Comparison of ENCODE assay signal across 9 mouse cellular contexts in genomic region chr14:62457420-62458181, GRCm38 (mm10). TPM values are rescaled to one million over a fixed set of nuclear protein-coding genes. Genes with fewer than 3 reads are reported as not detected.
DNase-seq lines count a peak whose midpoint lies in the region; ATAC-seq lines count a peak whose summit lies in the region.
"Had no signal": no experiment of that assay in that cellular context is flagged by ENCODE, and none has a peak within 500 bp of the region (broad histone marks: within the 10 kb centered on the region; RNA-seq: fewer than 3 reads in every experiment).

No protein-coding gene starts in this region.

- 18% methylated on average over 22 of the region's 22 CpGs for WGBS in hindbrain, embryonic 14.5 days

- peak overlapping the region; percentile 30 for H3K4me2 ChIP-seq in hindbrain, embryonic 14.5 days (replicated peaks)

- H3K9me3 ChIP-seq in hindbrain, embryonic 14.5 days (ENCODE audit: control insufficient read depth, low read length), result no peaks in the 10 kb centered on the region

- peak overlapping the region; percentile 17; the same call in 1 of the 2 replicates for H3K9ac ChIP-seq in hindbrain, embryonic 14.5 days

- H3K27ac ChIP-seq in hindbrain, embryonic 14.5 days, result no peak overlapping the region

- H3K27me3 ChIP-seq in hindbrain, embryonic 14.5 days (ENCODE audit: control insufficient read depth, insufficient read depth, low read length), result no peaks in the 10 kb centered on the region

- DNase-seq in R1 (ENCODE audit: low read depth, low spot score), result peak; percentile 76
- peak; percentile 96 to 97 for DNase-seq in cerebellum, postnatal 10 days
- DNase-seq in frontal cortex, postnatal 36 days (ENCODE audit: low spot score in 2 of 2), result peak; percentile 89 to 96
- DNase-seq in hindbrain, embryonic 14.5 days (ENCODE audit: low spot score), result peak; percentile 95
- peak; percentile 92 to 94 for DNase-seq in layer of hippocampus, postnatal 14 days (ENCODE audit: low spot score in 2 of 2)
- peak; percentile 90 for DNase-seq in lung, postnatal 36 days
- DNase-seq in retina, embryonic 14.5 days (ENCODE audit: low spot score), result peak; percentile 93
- DNase-seq in thymus, postnatal 36 days, result peak; percentile 81 to 84

- H3K4me1 ChIP-seq in hindbrain, embryonic 14.5 days (replicated peaks; ENCODE audit: control insufficient read depth, insufficient read depth, low read length), result peaks cover 10% of the 10 kb centered on the region; the same call in 1 of the 2 replicates

- H3K36me3 ChIP-seq in hindbrain, embryonic 14.5 days (replicated peaks; ENCODE audit: control insufficient read depth, insufficient read depth), result no peaks in the 10 kb centered on the region

- no peak overlapping the region for H3K4me3 ChIP-seq in hindbrain, embryonic 14.5 days (replicated peaks; ENCODE audit: low read length)

- peak; percentile 69 for ATAC-seq in hindbrain, embryonic 14.5 days (ENCODE audit: low FRiP score)

RNA-seq across cellular contexts. Expression of gene Gucy1b2, which starts 1.5 kb away (rescaled TPM):
- polyA plus RNA-seq in hindbrain, embryonic 14.5 days (2014; fragmentation: Nextera tagmentation; extraction: Ambion mirVana), result 0.41 and 0.50 TPM in 2 replicates
- total RNA-seq in layer of hippocampus, postnatal 14 days (2021), result under 1 TPM; 0.39 to 0.64 TPM
- polyA plus RNA-seq: stomach, embryonic 14.5 days had no signal
